Mouse (Mus musculus) B cell, adult 62 days (primary cell): Measurements from ENCODE around the gene Zfp787. TPM values are rescaled to one million over a fixed set of nuclear protein-coding genes. Genes with fewer than 3 reads are reported as not detected.

Source experiments
- total RNA-seq: library from RNA; stranded (reverse); gene quantifications from 4 replicates; pipeline ENCODE4 v1.2.4, GENCODE M21; 2023

Zfp787 gene
- total RNA-seq, result 28.4 to 46.4 TPM (median 39.7 TPM) in 4 replicates

GRCm38 (mm10) chr7:6155901-6156411 lies at the start of gene Zfp787:
Gene Zfp787, minus strand, starts transcription at chr7:6155997.

DNA sequence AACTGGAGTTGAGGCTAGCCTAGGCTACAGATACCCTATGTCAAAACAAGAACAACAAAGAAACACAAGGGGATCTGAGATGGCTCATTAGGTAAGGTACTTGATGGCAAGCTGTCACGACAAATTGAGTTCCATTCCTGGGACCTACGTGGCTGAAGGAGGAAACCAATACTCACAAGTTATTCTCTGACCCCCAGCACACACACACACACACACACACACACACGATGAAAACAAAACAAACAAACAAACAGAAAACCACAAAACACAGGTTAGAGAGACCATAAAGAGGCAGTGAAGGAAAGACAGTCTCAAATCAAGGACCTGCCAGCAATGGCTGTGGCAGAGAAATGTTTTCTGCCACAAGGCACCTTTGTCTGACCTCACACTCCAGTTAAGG lies 41.0 kb upstream of the Zfp787 start, which contains the start of gene Galp:
Galp (plus strand) TSS at position 301 of the 400 bp plus-strand sequence.

DNA sequence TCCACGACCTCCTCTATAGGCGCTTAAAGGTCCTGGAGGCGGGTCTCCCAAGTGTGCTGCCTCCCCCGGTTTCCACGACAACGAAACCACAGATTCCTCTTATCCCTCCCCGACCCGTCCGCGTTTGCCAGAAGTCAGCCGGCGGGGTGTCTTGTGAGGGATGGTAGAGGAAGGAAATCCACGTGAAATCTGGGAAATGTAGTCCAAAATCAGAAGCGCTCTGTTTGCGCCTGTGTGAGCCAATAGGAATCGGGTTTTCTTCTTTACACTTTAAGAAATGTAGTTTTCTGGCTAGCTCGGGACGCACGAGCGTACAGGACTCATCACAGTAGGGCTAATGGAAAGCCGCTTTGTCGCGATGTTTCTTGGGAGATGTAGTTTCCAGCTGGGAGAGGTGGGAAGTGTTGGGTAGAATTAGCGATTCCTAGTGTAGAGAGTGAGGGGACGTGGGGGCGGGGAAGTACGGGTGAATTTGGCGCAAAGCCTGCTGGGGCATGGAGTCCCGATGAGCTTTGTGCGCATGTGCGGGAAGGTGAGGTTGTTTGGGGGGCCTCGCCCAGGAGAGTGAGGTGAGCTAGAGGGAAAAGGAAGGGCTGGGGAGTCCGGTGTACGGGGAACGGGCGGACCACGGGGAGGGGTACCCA lies 16.3 kb upstream of the Zfp787 start, which contains the start of gene Zfp444:
Zfp444 (plus strand) TSS at position 221 of the 644 bp plus-strand sequence.

Other genes with a start within 250 kb of the Zfp787 start
- gene Vmn1r65, start 145.0 kb downstream of the Zfp787 start, total RNA-seq, result not detected in 4 replicates
- not detected in 4 replicates for gene Nlrp4c, start 110.8 kb downstream of the Zfp787 start, total RNA-seq
- gene Zfp444, start 16.2 kb upstream of the Zfp787 start, total RNA-seq, result 18.7 to 33.8 TPM (median 27.6 TPM) in 4 replicates
- gene Galp, start 41.1 kb upstream of the Zfp787 start, total RNA-seq, result not detected in 4 replicates
- not detected in 4 replicates for gene Zscan5b, start 66.3 kb upstream of the Zfp787 start, total RNA-seq
- not detected in 4 replicates for gene Epp13, start 96.7 kb upstream of the Zfp787 start, total RNA-seq
- 9.2 to 14.2 TPM (median 10.2 TPM) in 4 replicates for gene Zfp667, start 130.6 kb upstream of the Zfp787 start, total RNA-seq
- gene Zfp583, start 175.3 kb upstream of the Zfp787 start, total RNA-seq, result 1.1 to 4.4 TPM (median 1.3 TPM) in 4 replicates
- 0.25 to 0.63 TPM (median 0.53 TPM) in 4 replicates for gene Gm3854, start 187.8 kb upstream of the Zfp787 start, total RNA-seq
- gene Zfp78, start 207.3 kb upstream of the Zfp787 start, total RNA-seq, result 1.3 to 2.5 TPM (median 1.9 TPM) in 4 replicates
- gene Zfp28, start 227.3 kb upstream of the Zfp787 start, total RNA-seq, result 3.2 to 7.0 TPM (median 5.5 TPM) in 4 replicates
- gene Smim17, start 242.7 kb upstream of the Zfp787 start, total RNA-seq, result 1.2 TPM in 1 of 4 replicates, not detected in the others